Mouse (Mus musculus) frontal cortex, postnatal 36 days (tissue): ENCODE measurements around the gene Ppip5k1.

Source experiments
- DNase-seq, 2 experiments: peaks; one replicate each; pipeline ENCODE4 v3.0.0; 2022; ENCODE audit warnings: low spot score in 2 of 2

The Ppip5k1 gene

GRCm38 (mm10) chr2:121299471-121299870, 55.7 kb downstream of the Ppip5k1 start:
- no peak for DNase-seq

- DNase-seq = no peak
Observed at GRCm38 (mm10) chr2:121298131-121298530, 57.1 kb downstream of the Ppip5k1 start.

- DNase-seq = no peak
Observed at GRCm38 (mm10) chr2:121297701-121298100, 57.5 kb downstream of the Ppip5k1 start.

GRCm38 (mm10) chr2:121296754-121297231, 58.4 kb downstream of the Ppip5k1 start:
- DNase-seq = no peak

GRCm38 (mm10) chr2:121295608-121296571, 59.3 kb downstream of the Ppip5k1 start:
- peak in 1 of 2 experiments; percentile 74 for DNase-seq

- peak; percentile 75 for DNase-seq
Observed at GRCm38 (mm10) chr2:121294753-121295607, 60.2 kb downstream of the Ppip5k1 start.

GRCm38 (mm10) chr2:121294182-121294581, 61.0 kb downstream of the Ppip5k1 start:
- DNase-seq = no peak

- DNase-seq = no peak
Observed at GRCm38 (mm10) chr2:121292316-121293013, 62.7 kb downstream of the Ppip5k1 start.

GRCm38 (mm10) chr2:121289730-121290540, 65.3 kb downstream of the Ppip5k1 start:
- peak in 1 of 2 experiments; percentile 30 for DNase-seq

GRCm38 (mm10) chr2:121288901-121289729, 66.1 kb downstream of the Ppip5k1 start, which contains the start of gene Map1a:
Gene Map1a (plus strand): TSS chr2:121289600.
- peak; percentile 97 to 98 for DNase-seq

GRCm38 (mm10) chr2:121287850-121288249, 67.3 kb downstream of the Ppip5k1 start:
- DNase-seq = no peak

GRCm38 (mm10) chr2:121271928-121272516, 83.2 kb downstream of the Ppip5k1 start:
- peak; percentile 37 to 79 for DNase-seq

GRCm38 (mm10) chr2:121271236-121271927, 83.8 kb downstream of the Ppip5k1 start, which contains the start of gene Trp53bp1:
Gene Trp53bp1 (minus strand): TSS chr2:121271407.
- DNase-seq = peak; percentile 93 to 97

GRCm38 (mm10) chr2:121270521-121271235, 84.5 kb downstream of the Ppip5k1 start:
- no peak for DNase-seq

GRCm38 (mm10) chr2:121268446-121268845, 86.8 kb downstream of the Ppip5k1 start:
- no peak for DNase-seq
